Mouse (Mus musculus) limb, embryonic 10.5 days (tissue): Measurements from ENCODE around the gene Ckb. TPM values are rescaled to one million over a fixed set of nuclear protein-coding genes. Genes with fewer than 3 reads are reported as not detected.
"Not testable (repeated sequence)": the region's sequence is repeated elsewhere in the genome, so short reads cannot be mapped to it uniquely, and the experiment has no call there.

Experiments used
- DNase-seq: peaks from one replicate; pipeline ENCODE4 v3.0.0-alpha.2; 2017; ENCODE audit warnings: low spot score
- H3K27ac ChIP-seq: fragments of 300-500 bp; sonication (generic); 2 replicates; pipeline ENCODE4 v1.5.1; 2016; ENCODE audit warnings: mild to moderate bottlenecking
- H3K27me3 ChIP-seq: fragments of 300-500 bp; sonication (generic); 2 replicates; pipeline ENCODE4 v1.6.1; 2016; ENCODE audit warnings: low read depth, mild to moderate bottlenecking; ENCODE audit not compliant: poor library complexity, severe bottlenecking
- H3K36me3 ChIP-seq: fragments of 300-500 bp; sonication (generic); 2 replicates; pipeline ENCODE4 v1.6.1; 2016; ENCODE audit warnings: mild to moderate bottlenecking, moderate library complexity
- H3K4me1 ChIP-seq: fragments of 300-500 bp; sonication (generic); 2 replicates; pipeline ENCODE4 v1.6.1; 2016
- H3K4me3 ChIP-seq: fragments of 300-500 bp; sonication (generic); 2 replicates; pipeline ENCODE4 v1.5.1; 2016; ENCODE audit warnings: mild to moderate bottlenecking, moderate library complexity
- H3K9me3 ChIP-seq: fragments of 300-500 bp; sonication (generic); replicated peaks from 2 replicates; pipeline ENCODE4 v1.6.1; 2016; ENCODE audit warnings: mild to moderate bottlenecking
- WGBS: fragments of 180-500 bp; shearing (Covaris S2); methylation state at CpG from one replicate; pipeline ENCODE4 v1.1.7; 2016; 5-methylcytosine and 5-hydroxymethylcytosine counted together
- polyA plus RNA-seq: library from polyadenylated mRNA; unstranded; fragments of >200 nt; fragmentation: Nextera tagmentation; extraction: Ambion mirVana; gene quantifications from 2 replicates; pipeline ENCODE4 v1.2.1, GENCODE M21; 2016

The Ckb gene
- polyA plus RNA-seq = 46.5 and 55.9 TPM in 2 replicates

GRCm38 (mm10) chr12:111672176-111672575, at the start of gene Ckb:
Gene Ckb, minus strand, starts transcription at chr12:111672338.
- peaks cover 51% of the 10 kb centered on the region for H3K4me1 ChIP-seq
- H3K27me3 ChIP-seq = peaks cover 76% of the 10 kb centered on the region
- peak within 1 kb of the TSS; percentile 63 for H3K27ac ChIP-seq
- no peaks in the 10 kb centered on the region for H3K36me3 ChIP-seq
- under 1% methylated on average over 31 of the region's 31 CpGs for WGBS
- H3K4me3 ChIP-seq = peak within 1 kb of the TSS; percentile 58
- H3K9me3 ChIP-seq = no peaks in the 10 kb centered on the region
- DNase-seq = peak; percentile 80

- Histone ChIP-seq H3K27ac (no peak overlapping the region), H3K27me3 (no peaks in the 10 kb centered on the region), H3K9me3 (no peaks in the 10 kb centered on the region), H3K36me3 (peaks cover 46% of the 10 kb centered on the region), H3K4me1 (no peaks in the 10 kb centered on the region), H3K4me3 (no peak overlapping the region)
- 91% methylated on average over 4 of the region's 4 CpGs for WGBS
- no peak for DNase-seq
Observed at GRCm38 (mm10) chr12:111720222-111720621, 48.1 kb upstream of the Ckb start.

GRCm38 (mm10) chr12:111718656-111719055, 46.5 kb upstream of the Ckb start:
- Histone ChIP-seq H3K27ac (no peak overlapping the region), H3K27me3 (no peaks in the 10 kb centered on the region), H3K9me3 (no peaks in the 10 kb centered on the region), H3K4me1 (peaks cover 14% of the 10 kb centered on the region), H3K4me3 (no peak overlapping the region), H3K36me3 (peaks cover 36% of the 10 kb centered on the region)
- DNase-seq = no peak
- 71% methylated on average over 8 of the region's 8 CpGs for whole genome bisulfite sequencing

- no peak overlapping the region for H3K27ac ChIP-seq
- peaks cover 28% of the 10 kb centered on the region for H3K36me3 ChIP-seq
- no peaks in the 10 kb centered on the region for H3K27me3 ChIP-seq
- no peak overlapping the region for H3K4me3 ChIP-seq
- 96% methylated on average over 7 of the region's 7 CpGs for WGBS
- H3K9me3 ChIP-seq = no peaks in the 10 kb centered on the region
- H3K4me1 ChIP-seq = peaks cover 24% of the 10 kb centered on the region
- DNase-seq = no peak
Observed at GRCm38 (mm10) chr12:111716505-111716904, 44.4 kb upstream of the Ckb start.

GRCm38 (mm10) chr12:111713880-111714279, 41.7 kb upstream of the Ckb start:
- peak overlapping the region; percentile 96 for H3K4me3 ChIP-seq
- not testable (repeated sequence) for H3K27ac ChIP-seq, DNase-seq, H3K9me3 ChIP-seq, H3K27me3 ChIP-seq
- 81% methylated on average over 6 of the region's 6 CpGs for WGBS
- peaks cover 49% of the 10 kb centered on the region for H3K36me3 ChIP-seq
- H3K4me1 ChIP-seq = peaks cover 28% of the 10 kb centered on the region

GRCm38 (mm10) chr12:111713004-111713651, 41.0 kb upstream of the Ckb start, which contains the start of the genes Bag5 and Apopt1:
Gene Bag5, minus strand, starts transcription at chr12:111713257.
Gene Apopt1, plus strand, starts transcription at chr12:111713261.
- Histone ChIP-seq H3K9me3 (no peaks in the 10 kb centered on the region), H3K4me1 (peaks cover 28% of the 10 kb centered on the region), H3K27ac (peak within 1 kb of the TSS; percentile 95), H3K4me3 (peak within 1 kb of the TSS; percentile 96), H3K27me3 (no peaks in the 10 kb centered on the region), H3K36me3 (peaks cover 56% of the 10 kb centered on the region)
- DNase-seq = peak; percentile 95
- WGBS = under 1% methylated on average over 86 of the region's 86 CpGs

- Histone ChIP-seq H3K4me3 (peak overlapping the region; percentile 96), H3K27me3 (no peaks in the 10 kb centered on the region), H3K36me3 (peaks cover 63% of the 10 kb centered on the region), H3K9me3 (no peaks in the 10 kb centered on the region), H3K4me1 (peaks cover 28% of the 10 kb centered on the region), H3K27ac (peak overlapping the region; percentile 95)
- DNase-seq = peak; percentile 59
- 1% methylated on average over 32 of the region's 33 CpGs for WGBS
Observed at GRCm38 (mm10) chr12:111712476-111712875, 40.3 kb upstream of the Ckb start.

GRCm38 (mm10) chr12:111710091-111710490, 38.0 kb upstream of the Ckb start:
- no peaks in the 10 kb centered on the region for H3K27me3 ChIP-seq
- peaks cover 33% of the 10 kb centered on the region for H3K4me1 ChIP-seq
- DNase-seq = no peak
- no peaks in the 10 kb centered on the region for H3K9me3 ChIP-seq
- peaks cover 56% of the 10 kb centered on the region for H3K36me3 ChIP-seq
- WGBS = 94% methylated on average over 10 of the region's 10 CpGs
- H3K4me3 ChIP-seq = no peak overlapping the region
- no peak overlapping the region for H3K27ac ChIP-seq

GRCm38 (mm10) chr12:111708181-111708580, 36.0 kb upstream of the Ckb start:
- Histone ChIP-seq H3K27ac (no peak overlapping the region), H3K27me3 (no peaks in the 10 kb centered on the region), H3K4me3 (no peak overlapping the region), H3K36me3 (peaks cover 52% of the 10 kb centered on the region), H3K9me3 (no peaks in the 10 kb centered on the region), H3K4me1 (peaks cover 29% of the 10 kb centered on the region)
- 86% methylated on average over 4 of the region's 4 CpGs for WGBS
- no peak for DNase-seq

GRCm38 (mm10) chr12:111705186-111705973, 33.2 kb upstream of the Ckb start:
- H3K4me1 ChIP-seq = peaks cover 17% of the 10 kb centered on the region
- H3K9me3 ChIP-seq = no peaks in the 10 kb centered on the region
- no peak overlapping the region for H3K27ac ChIP-seq
- H3K36me3 ChIP-seq = peaks cover 38% of the 10 kb centered on the region
- H3K27me3 ChIP-seq = no peaks in the 10 kb centered on the region
- no peak for DNase-seq
- 75% methylated on average over 15 of the region's 15 CpGs for WGBS
- H3K4me3 ChIP-seq = no peak overlapping the region

- WGBS = 56% methylated on average over 9 of the region's 9 CpGs
- Histone ChIP-seq H3K27me3 (no peaks in the 10 kb centered on the region), H3K4me3 (no peak overlapping the region), H3K36me3 (peaks cover 30% of the 10 kb centered on the region), H3K9me3 (no peaks in the 10 kb centered on the region), H3K4me1 (peaks cover 17% of the 10 kb centered on the region), H3K27ac (no peak overlapping the region)
- DNase-seq = no peak
Observed at GRCm38 (mm10) chr12:111704609-111705008, 32.5 kb upstream of the Ckb start.

- Histone ChIP-seq H3K36me3 (peaks cover 17% of the 10 kb centered on the region), H3K27me3 (no peaks in the 10 kb centered on the region), H3K9me3 (no peaks in the 10 kb centered on the region), H3K4me3 (no peak overlapping the region), H3K4me1 (peaks cover 17% of the 10 kb centered on the region), H3K27ac (no peak overlapping the region)
- 85% methylated on average over 3 of the region's 3 CpGs for WGBS
- DNase-seq = no peak
Observed at GRCm38 (mm10) chr12:111703301-111703700, 31.2 kb upstream of the Ckb start.

- 72% methylated on average over 9 of the region's 9 CpGs for WGBS
Observed at GRCm38 (mm10) chr12:111700920-111701458, 28.9 kb upstream of the Ckb start.

More at GRCm38 (mm10) chr12:111700920-111701458, 28.9 kb upstream of the Ckb start:
- no peaks in the 10 kb centered on the region for H3K9me3 ChIP-seq
- no peak for DNase-seq
- H3K4me3 ChIP-seq = no peak overlapping the region
- no peak overlapping the region for H3K27ac ChIP-seq
- H3K36me3 ChIP-seq = no peaks in the 10 kb centered on the region
- no peaks in the 10 kb centered on the region for H3K27me3 ChIP-seq
- H3K4me1 ChIP-seq = peaks cover 17% of the 10 kb centered on the region
